Mouse (Mus musculus) left cerebral cortex, postnatal 25 days (tissue): ENCODE data around the gene Itgb2l. TPM values are rescaled to one million over a fixed set of nuclear protein-coding genes. Genes with fewer than 3 reads are reported as not detected.

ENCODE experiments used
- DNase-seq, 2 experiments: peaks; one replicate each; pipeline ENCODE4 v3.0.0; 2022; ENCODE audit warnings: low spot score in 2 of 2, mixed read lengths in 1 of 2
- intact Hi-C: fragments of 180-260 bp; cut with DNase I; formaldehyde crosslinking; loops from one replicate; pipeline ENCODE4 v1.15.1; 2025
- total RNA-seq, 2 experiments: library from RNA; stranded (reverse); gene quantifications; 2 replicates each; pipeline ENCODE4 v1.2.3; 2021

Itgb2l gene
- total RNA-seq, 2 experiments from 2014 or later, result not detected

DNA sequence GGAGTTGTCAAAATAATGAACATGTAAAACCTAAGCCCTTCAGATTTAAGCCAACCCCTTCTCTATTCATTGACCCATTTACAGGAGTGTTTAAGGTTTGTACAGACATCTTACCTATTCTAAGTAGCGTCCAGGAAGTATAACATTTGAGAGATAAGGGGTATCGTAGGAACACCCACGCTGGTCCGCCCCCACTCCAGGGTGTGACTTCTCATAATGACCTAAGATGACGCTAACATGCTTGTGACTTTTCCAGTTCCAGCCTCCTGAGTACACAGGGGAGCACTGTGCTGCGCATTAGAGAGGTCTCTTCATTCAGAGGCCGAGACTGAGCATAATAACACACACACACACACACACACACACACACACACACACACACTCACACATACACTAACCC lies 67.9 kb downstream of the Itgb2l start:
- no peak for DNase-seq
- intact Hi-C loops, result no loop called here

- DNase-seq, result no peak
- intact Hi-C loops, result no loop called here
These were observed 70.7 kb downstream of the Itgb2l start for GRCm38 (mm10) chr16:96372752-96373118.

Other genes starting within 250 kb of the Itgb2l start
- gene Sh3bgr, start 243.2 kb downstream of the Itgb2l start, total RNA-seq, result under 1 TPM; 0.85 to 0.96 TPM
- gene B3galt5, start 207.8 kb downstream of the Itgb2l start, total RNA-seq, result 10 to 100 TPM; 15.7 to 19.4 TPM
- 100 to 1,000 TPM; 551 to 645 TPM for gene Pcp4, start 24.0 kb upstream of the Itgb2l start, total RNA-seq